7 mouse cellular contexts compared by ENCODE assay signal in genomic region chr11:90382005-90382611, GRCm38 (mm10). TPM values are rescaled to one million over a fixed set of nuclear protein-coding genes. Genes with fewer than 3 reads are reported as not detected.
DNase-seq lines count a peak whose midpoint lies in the region; ATAC-seq and TF ChIP-seq lines count a peak whose summit lies in the region.

No protein-coding gene starts in this region.

- peaks cover 50% of the 10 kb centered on the region for H3K4me1 ChIP-seq in embryonic facial prominence, embryonic 13.5 days
- peaks cover 5% of the 10 kb centered on the region; the same call in 1 of the 2 replicates for H3K4me1 ChIP-seq in limb, embryonic 11.5 days (ENCODE audit: control insufficient read depth, insufficient read depth, low read length)
- H3K4me1 ChIP-seq in midbrain, postnatal 0 days (ENCODE audit: insufficient read depth, low read length): 0 out of 2 replicates have a peak, but pooled peaks cover 4% of the 10 kb centered on the region

- ATAC-seq in embryonic facial prominence, embryonic 13.5 days (ENCODE audit: insufficient number of reproducible peaks, insufficient read depth, low FRiP score, low TSS enrichment, low read depth): peak; percentile 75
- peak; percentile 56; the same call in 1 of the 2 replicates for ATAC-seq in limb, embryonic 11.5 days (ENCODE audit: insufficient number of reproducible peaks, low FRiP score, low TSS enrichment, low read depth)
- ATAC-seq in midbrain, postnatal 0 days (ENCODE audit: low FRiP score): peak; percentile 82
- no peak for ATAC-seq in inflammation-experienced regulatory T-cells, adult 6 months

- H3K27ac ChIP-seq in embryonic facial prominence, embryonic 13.5 days: peak overlapping the region; percentile 82; the same call in 1 of the 2 replicates
- H3K27ac ChIP-seq in limb, embryonic 11.5 days (replicated peaks; ENCODE audit: low read depth, low read length): no peak overlapping the region
- peak overlapping the region; percentile 4; the same call in 1 of the 2 replicates for H3K27ac ChIP-seq in midbrain, postnatal 0 days (ENCODE audit: low read depth, low read length)

- TF ChIP-seq CTCF in brain, embryonic 14.5 days (IDR thresholded peaks at IDR 0.05; ENCODE audit: borderline replicate concordance, extremely low read depth, insufficient read depth, insufficient read length): no peak
- TF ChIP-seq CTCF in midbrain, postnatal 0 days (IDR thresholded peaks at IDR 0.05): no peak

- no peaks in the 10 kb centered on the region for H3K9me3 ChIP-seq in embryonic facial prominence, embryonic 13.5 days
- no peaks in the 10 kb centered on the region for H3K9me3 ChIP-seq in limb, embryonic 11.5 days (ENCODE audit: control insufficient read depth, low read length)
- no peaks in the 10 kb centered on the region for H3K9me3 ChIP-seq in midbrain, postnatal 0 days (ENCODE audit: low read length)

- 17% methylated on average over 6 of the region's 6 CpGs for WGBS in embryonic facial prominence, embryonic 13.5 days
- WGBS in limb, embryonic 11.5 days: 21% methylated on average over 6 of the region's 6 CpGs
- WGBS in midbrain, postnatal 0 days: 21% methylated on average over 6 of the region's 6 CpGs

- DNase-seq in brain, embryonic 14.5 days (ENCODE audit: low read depth): peak; percentile 89
- peak; percentile 78 to 79 for DNase-seq in heart, adult 9 months (ENCODE audit: low spot score in 2 of 2)
- DNase-seq in kidney, adult 18-20 months: peak; percentile 89
- no peak for DNase-seq in limb, embryonic 11.5 days (ENCODE audit: low spot score)
- peak; percentile 87 for DNase-seq in midbrain, postnatal 0 days (ENCODE audit: low spot score)

- peak overlapping the region; percentile 26 for H3K4me2 ChIP-seq in embryonic facial prominence, embryonic 13.5 days
- H3K4me2 ChIP-seq in limb, embryonic 11.5 days (ENCODE audit: low read depth, severe bottlenecking): no peak overlapping the region
- H3K4me2 ChIP-seq in midbrain, postnatal 0 days (ENCODE audit: low read depth, low read length, poor library complexity, severe bottlenecking): no peak overlapping the region; the same call in 1 of the 2 replicates

- no peak for TF ChIP-seq POLR2A in brain, embryonic 14.5 days (IDR thresholded peaks at IDR 0.05; ENCODE audit: borderline replicate concordance, extremely low read depth, insufficient read depth, insufficient read length, poor library complexity, severe bottlenecking)

- peaks cover 17% of the 10 kb centered on the region; the same call in 1 of the 2 replicates for H3K36me3 ChIP-seq in embryonic facial prominence, embryonic 13.5 days
- H3K36me3 ChIP-seq in limb, embryonic 11.5 days (ENCODE audit: control insufficient read depth, insufficient read depth, low read length): no peaks in the 10 kb centered on the region; the same call in 1 of the 2 replicates
- no peaks in the 10 kb centered on the region for H3K36me3 ChIP-seq in midbrain, postnatal 0 days (ENCODE audit: insufficient read depth, low read length)

- no peak overlapping the region for H3K9ac ChIP-seq in embryonic facial prominence, embryonic 13.5 days
- H3K9ac ChIP-seq in limb, embryonic 11.5 days (ENCODE audit: low read length): no peak overlapping the region
- no peak overlapping the region for H3K9ac ChIP-seq in midbrain, postnatal 0 days (replicated peaks; ENCODE audit: low read length, poor library complexity, severe bottlenecking)

- no peak overlapping the region for H3K4me3 ChIP-seq in embryonic facial prominence, embryonic 13.5 days
- no peak overlapping the region for H3K4me3 ChIP-seq in limb, embryonic 11.5 days (ENCODE audit: low read depth, low read length)
- H3K4me3 ChIP-seq in midbrain, postnatal 0 days (ENCODE audit: low read depth, low read length): no peak overlapping the region

- H3K27me3 ChIP-seq in embryonic facial prominence, embryonic 13.5 days: peaks cover 14% of the 10 kb centered on the region
- peaks cover under 1% of the 10 kb centered on the region; the same call in 1 of the 2 replicates for H3K27me3 ChIP-seq in limb, embryonic 11.5 days (ENCODE audit: control insufficient read depth, insufficient read depth, low read length)
- no peaks in the 10 kb centered on the region for H3K27me3 ChIP-seq in midbrain, postnatal 0 days (ENCODE audit: insufficient read depth, low read length)

RNA-seq across cellular contexts. Expression of gene Hlf, which starts 8.6 kb away (rescaled TPM):
- 4.1 and 6.3 TPM in 2 replicates for polyA plus RNA-seq in brain, embryonic 14.5 days (2012; rRNA removed)
- polyA plus RNA-seq in embryonic facial prominence, embryonic 13.5 days (2015; fragmentation: Nextera tagmentation; extraction: Ambion mirVana): 8.8 and 9.5 TPM in 2 replicates
- polyA plus RNA-seq in limb, embryonic 11.5 days (2014; fragmentation: Nextera tagmentation; extraction: Ambion mirVana): 0.26 and 0.31 TPM in 2 replicates
- 9.2 and 11.2 TPM in 2 replicates for total RNA-seq in midbrain, postnatal 0 days (2014; rRNA removed)
- 9.0 and 9.2 TPM in 2 replicates for polyA plus RNA-seq in midbrain, postnatal 0 days (2015; fragmentation: Nextera tagmentation; extraction: Ambion mirVana)
- polyA plus RNA-seq in inflammation-experienced regulatory T-cells, adult 6 months (2017; shearing (Covaris generic)): 1 to 10 TPM; 1.5 to 2.4 (median 1.5) TPM
